Mouse (Mus musculus): ENCODE measurements around the gene Ccdc97. TPM values are rescaled to one million over a fixed set of nuclear protein-coding genes. Genes with fewer than 3 reads are reported as not detected.

Ccdc97 gene
- polyA plus RNA-seq, 1 experiment from 2014 or later = 30.1 TPM

DNA sequence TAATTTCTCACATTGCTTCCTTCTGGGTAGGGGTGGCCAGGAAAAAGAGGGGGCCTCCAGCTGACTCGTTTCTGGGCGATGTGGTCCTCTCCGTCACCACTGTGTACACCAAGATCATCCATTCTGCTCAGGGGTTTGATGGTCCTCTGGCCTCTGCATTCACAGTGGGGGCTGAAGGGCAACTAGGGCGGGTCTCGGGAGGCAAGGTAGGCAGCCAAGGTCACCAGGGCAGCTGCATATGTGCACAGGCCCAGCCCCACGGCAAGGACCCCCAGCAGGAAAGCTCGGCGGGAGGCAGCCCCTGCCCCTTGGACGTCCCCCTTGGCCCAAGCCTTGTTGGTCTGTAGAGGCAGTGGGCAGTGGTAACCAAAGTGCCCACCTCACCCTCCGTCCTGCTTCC, 49.7 kb downstream of the Ccdc97 start:
- Histone ChIP-seq H3K36me3 (peaks cover 50% of the 10 kb centered on the region), H3K4me3 (no peak overlapping the region), H3K27me3 (ENCODE audit: insufficient read depth, poor library complexity, severe bottlenecking) (peaks cover 11% of the 10 kb centered on the region), H3K27ac (no peak overlapping the region), H3K4me1 (no peaks in the 10 kb centered on the region), H3K9me3 (peaks cover 4% of the 10 kb centered on the region)
- no peak for DNase-seq (ENCODE audit: low spot score)
- 84% methylated on average over 10 of the region's 10 CpGs for WGBS

DNA sequence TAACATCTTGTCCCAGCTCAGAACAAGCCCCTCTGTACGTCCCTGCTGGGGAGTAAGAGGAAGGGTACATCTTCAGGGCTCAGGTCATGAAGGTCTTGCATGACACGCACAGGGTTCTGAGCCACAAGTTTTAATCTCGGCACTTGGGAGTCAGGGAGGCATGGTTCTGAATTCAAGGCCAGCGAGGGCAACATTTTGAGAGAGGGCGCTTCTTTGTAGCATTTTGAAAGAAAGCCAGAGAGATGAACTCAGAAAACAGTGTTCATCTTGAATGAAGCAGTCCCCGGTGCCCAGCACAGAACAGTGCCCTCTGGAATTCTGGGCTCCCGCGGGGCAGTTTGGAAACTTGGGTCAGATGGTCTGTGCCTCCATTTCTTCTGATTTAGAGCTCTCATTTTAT, 52.5 kb downstream of the Ccdc97 start:
- Histone ChIP-seq H3K4me3 (no peak overlapping the region), H3K27ac (no peak overlapping the region), H3K4me1 (no peaks in the 10 kb centered on the region), H3K9me3 (no peaks in the 10 kb centered on the region), H3K36me3 (peaks cover 66% of the 10 kb centered on the region), H3K27me3 (ENCODE audit: insufficient read depth, poor library complexity, severe bottlenecking) (no peaks in the 10 kb centered on the region)
- no peak for DNase-seq (ENCODE audit: low spot score)
- WGBS = 91% methylated on average over 8 of the region's 8 CpGs

Other genes starting within 250 kb of the Ccdc97 start
- gene Ceacam1, start 241.5 kb downstream of the Ccdc97 start, polyA plus RNA-seq (2016; fragmentation: Nextera tagmentation; extraction: Ambion mirVana) = 1.3 and 1.6 TPM in 2 replicates
- gene Ceacam2, start 179.2 kb downstream of the Ccdc97 start, polyA plus RNA-seq (2016; fragmentation: Nextera tagmentation; extraction: Ambion mirVana) = not detected in 2 replicates
- not detected in 2 replicates for gene Erich4, start 103.2 kb downstream of the Ccdc97 start, polyA plus RNA-seq (2016; fragmentation: Nextera tagmentation; extraction: Ambion mirVana)
- gene Dmac2, start 99.7 kb downstream of the Ccdc97 start, polyA plus RNA-seq (2016; fragmentation: Nextera tagmentation; extraction: Ambion mirVana) = 48.9 and 54.6 TPM in 2 replicates
- 5.2 and 5.4 TPM in 2 replicates for gene B3gnt8, start 92.4 kb downstream of the Ccdc97 start, polyA plus RNA-seq (2016; fragmentation: Nextera tagmentation; extraction: Ambion mirVana)
- gene Bckdha, start 60.1 kb downstream of the Ccdc97 start, polyA plus RNA-seq (2016; fragmentation: Nextera tagmentation; extraction: Ambion mirVana) = 51.7 and 51.8 TPM in 2 replicates
- 50.6 and 74.8 TPM in 2 replicates for gene Exosc5, start 59.9 kb downstream of the Ccdc97 start, polyA plus RNA-seq (2016; fragmentation: Nextera tagmentation; extraction: Ambion mirVana)
- 1.1 and 1.9 TPM in 2 replicates for gene Tmem91, start 43.9 kb downstream of the Ccdc97 start, polyA plus RNA-seq (2016; fragmentation: Nextera tagmentation; extraction: Ambion mirVana)
- 34.2 and 35.8 TPM in 2 replicates for gene B9d2, start 38.3 kb downstream of the Ccdc97 start, polyA plus RNA-seq (2016; fragmentation: Nextera tagmentation; extraction: Ambion mirVana)
- 4.1 and 4.8 TPM in 2 replicates for gene Tgfb1, start 32.1 kb downstream of the Ccdc97 start, polyA plus RNA-seq (2016; fragmentation: Nextera tagmentation; extraction: Ambion mirVana)
- gene Hnrnpul1, start 35.7 kb upstream of the Ccdc97 start, polyA plus RNA-seq (2016; fragmentation: Nextera tagmentation; extraction: Ambion mirVana) = 45.3 and 54.6 TPM in 2 replicates
- gene Axl, start 69.6 kb upstream of the Ccdc97 start, polyA plus RNA-seq (2016; fragmentation: Nextera tagmentation; extraction: Ambion mirVana) = 53.3 and 54.3 TPM in 2 replicates
- gene Cyp2s1, start 97.8 kb upstream of the Ccdc97 start, polyA plus RNA-seq (2016; fragmentation: Nextera tagmentation; extraction: Ambion mirVana) = 4.7 and 5.5 TPM in 2 replicates
- gene Cyp2b10, start 178.5 kb upstream of the Ccdc97 start, polyA plus RNA-seq (2016; fragmentation: Nextera tagmentation; extraction: Ambion mirVana) = not detected in 2 replicates